Mouse (Mus musculus): ENCODE results near the gene Gcnt7.

The Gcnt7 gene

GRCm38 (mm10) chr2:172401116-172401825 is 57.1 kb downstream of the Gcnt7 start:
- no peak for DNase-seq
